Mouse (Mus musculus) cerebellum, postnatal 36 days (tissue): ENCODE data around the gene Gm1043.

Source experiments
- DNase-seq, 2 experiments: peaks; one replicate each; pipeline ENCODE4 v3.0.0; 2021 to 2022; ENCODE audit warnings: mixed read lengths in 2 of 2

Gm1043 gene

DNA sequence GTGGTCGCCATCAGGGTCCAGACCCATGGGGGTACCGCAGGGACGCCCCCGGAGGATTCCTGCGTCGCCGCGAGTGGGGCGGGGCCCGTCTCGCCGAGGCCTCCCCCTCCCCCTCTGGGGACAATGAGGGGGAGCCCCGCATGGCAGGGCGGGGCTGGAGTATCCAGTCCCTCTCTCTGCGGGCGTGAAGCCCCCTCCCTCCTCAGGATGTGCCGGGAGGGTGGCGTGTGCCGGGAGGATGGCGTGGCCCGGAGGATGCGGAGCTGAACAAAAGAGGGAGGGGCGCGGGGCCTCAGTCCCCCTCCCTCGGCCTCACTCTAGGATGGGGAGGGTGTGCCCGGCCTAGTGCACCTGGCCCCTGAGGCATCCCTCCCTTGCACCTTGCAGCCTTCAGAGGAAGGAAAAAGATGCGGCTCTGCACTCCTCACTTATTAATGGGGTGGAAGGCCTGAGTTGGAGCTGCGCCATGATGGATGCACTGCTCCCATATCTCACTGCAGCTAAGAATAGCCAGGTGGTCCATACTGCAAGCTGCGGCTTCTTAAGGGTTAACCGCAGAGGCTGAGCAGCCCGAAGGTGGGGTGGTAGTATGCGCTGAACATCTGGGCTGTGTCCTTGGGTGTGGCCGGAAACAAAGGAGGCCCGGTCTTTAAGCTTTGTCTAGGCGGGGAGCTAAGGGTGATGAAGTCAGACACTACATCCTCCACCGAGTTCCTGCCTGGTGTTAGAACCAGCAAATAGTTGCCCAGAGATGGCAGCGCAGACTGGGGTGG, 161.2 kb downstream of the Gm1043 start:
- DNase-seq: peak; percentile 44 to 46

DNA sequence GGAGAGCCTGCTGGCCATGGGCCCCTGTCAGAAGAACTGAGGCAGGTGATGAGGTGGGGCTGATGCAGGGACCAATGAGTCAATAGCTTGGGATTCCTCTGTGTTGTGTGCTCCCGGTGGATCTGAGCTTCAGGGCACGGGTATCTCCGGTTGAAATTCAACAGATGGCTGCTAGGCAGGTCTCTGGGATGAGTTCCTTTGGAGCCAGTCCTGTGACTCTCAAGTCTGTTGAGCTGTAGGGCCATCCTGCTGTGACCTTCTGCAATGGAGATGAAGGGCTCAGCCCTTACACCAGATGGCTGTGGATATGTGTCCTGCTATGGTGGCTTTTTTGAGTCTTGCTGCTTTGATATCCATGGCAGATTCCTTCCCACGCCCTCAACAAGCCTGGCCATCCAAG, 162.3 kb downstream of the Gm1043 start:
- DNase-seq: peak; percentile 68 to 73

DNA sequence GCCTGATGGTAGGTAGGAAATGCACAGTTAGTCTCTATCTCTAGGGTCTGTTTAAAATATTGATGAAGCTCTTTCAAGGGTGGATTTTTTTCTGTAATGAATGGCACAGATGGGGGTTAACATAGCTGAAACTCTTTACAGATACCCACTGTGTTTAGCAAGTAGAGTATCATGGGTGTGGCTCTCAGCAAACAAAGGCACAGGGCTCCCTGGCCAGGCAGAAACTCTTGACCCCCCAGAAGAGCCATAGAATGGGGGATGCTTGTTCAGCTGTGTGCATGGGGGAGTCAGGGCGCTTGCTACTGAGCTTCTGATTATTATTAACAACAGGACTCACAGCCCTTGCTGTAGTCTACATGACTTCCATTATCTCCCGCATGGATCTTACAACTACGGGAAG, 163.7 kb downstream of the Gm1043 start:
- DNase-seq: no peak

DNA sequence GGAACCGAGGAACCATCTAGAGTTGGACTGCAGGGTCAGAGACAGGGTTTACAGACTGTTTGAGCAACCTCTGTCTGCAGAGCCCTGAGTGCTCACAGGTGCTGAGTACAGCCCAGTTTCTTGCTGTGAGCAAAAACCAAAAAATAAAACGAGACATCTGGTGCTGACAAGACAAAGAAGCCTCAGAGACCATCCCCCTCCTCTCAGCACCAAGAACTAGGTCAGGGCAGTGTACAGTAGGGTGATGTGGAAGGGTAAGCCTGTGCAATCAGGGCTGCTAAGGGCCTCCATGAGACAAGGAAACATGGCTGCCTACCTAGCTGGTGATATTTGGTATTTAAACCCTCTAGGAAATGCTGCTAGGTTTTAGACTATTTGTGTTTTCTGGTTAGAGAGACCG, 166.4 kb downstream of the Gm1043 start:
- no peak for DNase-seq

DNA sequence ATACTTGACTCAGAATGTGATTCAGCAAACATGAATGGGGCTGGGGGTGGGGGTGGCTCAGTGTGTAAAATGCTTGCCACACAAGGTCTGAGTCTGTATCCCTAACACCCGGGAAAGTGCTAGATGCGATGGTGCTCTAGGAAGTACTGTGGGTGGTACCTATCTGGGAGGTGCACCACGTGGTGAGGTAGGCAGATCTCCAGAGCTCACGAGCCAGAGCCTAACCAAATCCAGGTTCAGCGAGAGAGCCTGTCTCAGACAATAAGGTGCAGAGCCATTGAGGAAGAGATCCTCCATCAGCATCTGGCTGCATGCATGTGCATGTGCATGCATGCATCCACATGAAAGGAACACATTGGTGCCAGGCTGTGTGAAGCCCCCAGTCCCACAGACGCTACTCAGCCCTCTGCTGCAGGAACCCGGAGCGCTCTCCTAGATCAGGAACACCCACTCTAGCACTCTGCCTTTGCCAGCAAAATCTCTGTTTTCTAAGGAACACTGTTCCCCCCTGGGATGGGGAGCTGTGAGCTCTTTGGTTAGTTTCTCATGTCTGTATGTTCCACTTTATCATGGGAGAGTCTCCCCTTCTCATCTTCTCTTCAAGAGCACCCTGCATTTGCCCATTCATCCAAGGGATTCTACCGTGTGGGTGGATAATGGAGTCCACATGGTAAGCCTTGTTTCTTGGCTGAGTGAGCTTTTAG, 167.1 kb downstream of the Gm1043 start:
- no peak for DNase-seq

DNA sequence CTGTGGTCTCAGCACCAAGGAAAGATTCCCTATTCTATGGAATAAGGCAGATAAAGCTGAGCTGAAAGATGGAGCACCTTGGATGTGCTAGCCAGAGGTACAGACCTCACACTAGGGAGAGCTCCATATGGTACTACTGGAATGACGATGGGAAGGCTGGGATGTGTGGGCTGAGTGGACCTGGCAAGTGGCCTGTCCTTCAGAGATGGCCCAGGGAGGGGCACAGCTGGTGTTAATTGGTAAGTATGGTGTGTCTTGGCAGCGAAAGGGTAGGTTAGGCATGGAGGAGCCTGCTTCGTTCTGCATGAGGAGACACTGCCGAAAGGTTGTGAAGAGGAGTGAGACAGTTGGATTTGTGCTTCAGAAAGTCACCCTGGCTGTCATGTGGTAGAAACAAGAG, 169.4 kb downstream of the Gm1043 start:
- DNase-seq: peak; percentile 30 to 41

DNA sequence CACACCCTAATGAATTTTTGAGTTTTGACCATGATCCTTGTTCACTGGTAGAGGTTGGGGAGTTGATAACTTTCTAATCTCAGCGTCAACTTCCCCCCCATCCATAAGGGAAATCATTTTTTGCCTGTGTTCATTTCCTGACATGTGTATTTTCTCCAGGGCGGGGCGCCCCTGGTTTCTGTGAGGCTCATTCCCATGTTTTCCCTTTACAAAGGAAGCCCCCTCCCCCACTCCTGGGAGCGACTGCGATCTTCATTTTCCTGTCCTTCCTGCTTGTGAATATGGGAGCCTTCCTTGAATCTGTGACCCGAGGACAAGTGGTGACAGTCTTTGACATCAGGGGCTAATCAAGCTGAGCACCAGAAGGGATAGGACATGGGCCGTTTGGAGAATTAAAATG, 171.7 kb downstream of the Gm1043 start:
- no peak for DNase-seq

DNA sequence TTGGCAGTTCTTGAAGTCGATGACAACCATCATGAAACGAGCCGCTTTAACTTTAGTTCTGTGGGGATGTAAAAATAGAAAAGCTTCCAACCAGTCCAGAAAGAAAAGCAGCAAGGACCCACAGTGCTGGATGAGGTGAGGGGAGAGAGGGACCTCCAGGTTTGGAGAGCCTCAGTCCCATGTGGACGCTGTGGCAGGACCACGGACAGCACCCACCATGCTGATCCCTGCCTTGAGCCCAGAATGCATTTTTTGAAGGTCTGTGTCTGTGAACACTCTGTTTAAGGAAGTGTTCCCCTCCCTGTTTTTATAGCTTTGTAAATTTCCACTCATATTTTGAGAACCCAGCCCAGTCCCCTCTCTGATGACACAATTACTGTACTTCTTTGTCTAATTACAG, 172.1 kb downstream of the Gm1043 start:
- no peak for DNase-seq

DNA sequence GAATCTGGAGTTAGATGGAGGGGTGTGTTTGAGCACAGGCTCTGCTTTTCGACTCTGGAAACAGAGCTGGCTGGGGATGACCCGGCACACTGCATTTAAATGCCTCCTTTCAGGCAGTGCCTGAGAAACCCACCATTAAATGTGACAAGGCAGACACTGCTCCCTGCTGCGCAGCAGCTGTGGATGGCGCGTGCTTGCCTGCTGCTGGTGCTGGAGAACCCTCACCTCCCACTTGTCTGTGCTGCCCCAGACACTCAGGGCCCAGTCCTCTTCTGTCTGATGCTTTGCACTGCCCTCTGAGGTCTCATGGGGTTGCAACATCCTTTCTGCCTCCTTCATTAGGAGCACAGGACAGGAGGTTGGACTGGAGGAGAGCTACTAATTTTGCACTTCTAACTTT, 176.6 kb downstream of the Gm1043 start:
- no peak for DNase-seq

DNA sequence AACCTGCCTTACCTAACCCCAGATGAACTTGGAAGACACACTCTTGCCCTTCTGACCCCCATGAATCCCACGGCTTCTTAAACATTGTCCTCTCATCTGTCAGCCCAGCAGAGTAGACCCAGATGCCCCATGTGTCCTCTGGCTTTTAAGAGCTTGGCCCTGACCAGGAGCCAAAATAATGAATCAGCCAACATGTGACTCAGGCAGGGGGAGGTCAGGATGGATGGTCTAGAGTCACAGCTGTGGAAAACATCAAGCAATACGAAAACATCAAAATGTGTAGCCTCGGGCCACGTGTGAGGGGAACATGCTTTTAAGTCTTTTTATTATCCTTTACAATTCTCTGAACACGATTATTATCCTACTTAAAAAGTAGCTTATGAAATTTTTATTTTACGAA, 178.6 kb downstream of the Gm1043 start:
- no peak for DNase-seq
